Mouse (Mus musculus) C3H10T1/2 (cell line): ENCODE measurements around the gene Ell. TPM values are rescaled to one million over a fixed set of nuclear protein-coding genes. Genes with fewer than 3 reads are reported as not detected.

Source experiments
- polyA plus RNA-seq, 2 experiments: library from polyadenylated mRNA; unstranded; fragments of >200 nt; fragmentation: generic; extraction: Trizol; gene quantifications; one replicate each; pipeline ENCODE4 v1.2.1; 2012; ENCODE audit warnings: missing spikeins in 2 of 2

Gene Ell
- polyA plus RNA-seq, result 10 to 100 TPM in 1 of 2 experiments, 1 to 10 TPM in 1; 7.9 to 19.2 TPM

DNA sequence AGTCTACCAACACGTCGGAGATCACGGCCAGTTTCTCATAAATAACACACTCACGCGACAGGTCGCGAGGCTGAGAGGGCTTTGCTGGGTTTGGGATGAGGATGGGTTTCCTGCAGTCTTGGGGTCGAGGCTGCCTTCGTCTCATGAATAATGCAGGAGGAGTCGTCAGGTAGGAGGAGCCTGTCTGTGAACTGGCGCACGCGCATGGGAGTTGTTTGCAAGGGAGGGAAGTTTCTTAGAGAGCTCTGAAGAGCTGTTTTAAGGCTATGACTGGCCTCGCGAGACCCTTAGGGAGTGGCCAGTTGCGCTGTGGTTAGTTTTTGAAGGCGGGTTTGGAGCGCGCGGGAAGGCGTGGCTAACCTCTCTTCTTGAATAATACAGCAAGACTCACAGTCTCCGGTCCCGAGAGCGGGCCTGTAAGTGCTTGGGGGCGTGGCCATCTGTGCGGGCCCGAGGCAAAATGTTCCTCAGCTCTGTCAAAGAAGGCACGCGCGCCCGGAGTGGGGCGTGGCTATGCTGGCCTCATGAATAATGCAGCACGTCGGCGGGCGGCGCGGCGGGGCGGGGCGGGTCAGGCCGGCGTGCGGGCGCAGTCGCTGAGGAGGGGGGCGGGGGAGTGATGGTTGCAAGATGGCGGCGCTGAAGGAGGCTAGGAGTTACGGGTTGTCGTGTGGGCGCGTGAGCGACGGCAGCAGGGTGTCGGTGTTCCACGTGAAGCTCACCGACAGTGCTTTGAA is at the start of gene Ell:
Gene Ell, plus strand, starts transcription at position 381 of the 737 bp plus-strand sequence.

DNA sequence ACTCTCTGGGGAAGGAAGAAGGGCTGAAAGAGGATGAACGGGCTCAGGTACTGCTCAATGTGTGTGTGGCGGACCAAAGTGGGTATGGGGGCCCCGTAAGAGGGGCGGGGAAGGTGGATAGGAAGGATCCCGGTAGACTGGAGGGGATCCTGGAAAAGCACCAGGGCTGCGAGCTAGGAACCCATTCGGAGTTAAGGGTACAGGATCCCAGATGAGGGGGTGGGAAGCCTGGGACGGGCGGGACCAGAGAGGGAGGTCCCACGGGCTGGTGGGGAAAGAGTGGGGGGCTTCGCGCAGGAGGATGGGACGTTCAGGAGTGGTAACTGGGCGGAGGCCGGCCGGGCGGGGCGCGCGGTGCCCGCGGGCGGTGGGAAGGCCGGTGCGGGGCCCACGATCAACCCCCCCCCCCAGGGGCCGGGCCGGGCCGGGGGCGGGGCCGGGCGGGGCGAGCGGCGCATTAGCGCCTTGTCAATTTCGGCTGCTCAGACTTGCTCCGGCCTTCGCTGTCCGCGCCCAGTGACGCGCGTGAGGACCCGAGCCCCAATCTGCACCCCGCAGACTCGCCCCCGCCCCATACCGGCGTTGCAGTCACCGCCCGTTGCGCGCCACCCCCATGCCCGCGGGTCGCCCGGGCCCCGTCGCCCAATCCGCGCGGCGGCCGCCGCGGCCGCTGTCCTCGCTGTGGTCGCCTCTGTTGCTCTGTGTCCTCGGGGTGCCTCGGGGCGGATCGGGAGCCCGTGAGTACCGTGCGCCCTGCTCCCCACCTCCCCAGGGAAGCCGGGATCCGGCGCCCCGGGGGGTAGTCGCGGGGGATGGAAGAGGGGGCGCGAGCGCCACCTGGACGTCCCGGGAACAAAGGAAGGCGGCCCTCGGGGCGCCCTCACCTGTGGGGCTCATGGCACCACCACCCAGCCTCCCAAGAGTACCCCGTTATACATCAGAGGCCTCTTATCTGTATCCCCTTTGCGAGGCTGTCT is 46.3 kb upstream of the Ell start, which contains the start of gene Crlf1:
Gene Crlf1, plus strand, starts transcription at position 495 of the 977 bp plus-strand sequence.

DNA sequence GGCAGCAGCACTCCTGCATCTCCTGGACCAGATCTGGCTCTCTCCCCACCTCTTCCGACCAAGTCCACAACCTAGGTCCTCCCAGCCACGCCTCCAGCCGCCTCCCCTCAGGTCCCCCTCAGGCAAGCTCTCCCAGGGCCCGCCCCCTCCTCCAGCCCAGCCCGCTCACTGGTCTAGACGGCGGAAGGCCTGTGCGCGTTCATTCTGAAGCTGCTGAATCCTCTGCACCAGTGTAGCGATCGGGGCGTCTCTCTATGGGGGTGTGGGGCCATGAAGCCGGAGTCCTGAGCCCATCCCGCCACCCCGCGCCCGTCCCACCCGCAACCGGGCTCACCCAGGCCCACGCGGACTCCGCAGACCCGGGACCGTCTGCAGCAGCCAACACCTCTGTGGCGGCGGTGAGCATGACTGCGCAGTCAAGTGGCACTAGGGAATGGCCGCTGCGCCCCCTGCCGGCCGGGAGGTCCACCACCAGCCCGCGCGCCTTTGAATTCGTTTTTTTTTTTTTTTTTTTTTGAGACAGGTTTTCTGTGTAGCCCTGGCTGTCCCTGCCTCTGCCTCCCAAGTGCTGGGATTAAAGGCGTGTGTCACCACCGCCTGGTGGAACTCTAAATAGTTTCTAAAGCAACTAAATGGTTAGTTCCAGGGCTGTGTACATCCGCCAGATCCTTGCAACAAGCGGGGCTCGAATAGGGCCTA is 32.8 kb upstream of the Ell start, which contains the start of gene Rex1bd:
Gene Rex1bd, minus strand, starts transcription at position 425 of the 699 bp plus-strand sequence.

DNA sequence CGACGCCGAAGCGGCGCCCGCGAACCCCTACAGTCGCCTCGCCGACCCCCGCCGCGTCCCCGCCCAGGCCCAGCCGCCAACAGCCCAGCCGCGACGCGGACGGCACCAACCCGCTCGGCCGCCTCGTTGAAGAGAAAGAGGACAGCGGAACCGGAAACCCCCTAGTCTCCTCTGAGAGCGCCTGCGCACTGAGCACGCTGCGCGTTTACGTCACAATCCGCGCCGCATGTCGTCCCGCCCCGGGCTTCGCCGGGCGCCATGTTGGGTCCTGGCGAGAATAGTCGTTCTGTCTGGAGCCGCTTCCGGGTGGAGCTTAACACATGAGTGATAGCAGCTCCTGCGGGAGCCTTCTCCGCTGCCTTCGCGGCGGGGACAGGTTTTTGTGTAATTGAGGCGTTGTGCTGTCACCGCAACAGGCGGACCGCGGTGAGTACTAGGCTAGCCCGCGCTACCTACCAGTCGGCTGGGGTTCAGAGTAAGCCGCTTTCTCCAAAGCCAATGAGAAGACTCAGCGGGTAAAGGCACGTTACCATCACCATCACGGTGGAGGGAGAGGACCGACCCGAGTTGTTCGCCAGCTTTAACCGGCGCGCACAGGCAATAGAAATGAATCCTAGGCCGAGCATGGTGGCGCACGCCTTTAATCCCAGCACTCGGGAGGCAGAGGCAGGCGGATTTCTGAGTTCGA is 28.9 kb upstream of the Ell start, which contains the start of gene Uba52:
Gene Uba52, minus strand, starts transcription at position 574 of the 688 bp plus-strand sequence.

DNA sequence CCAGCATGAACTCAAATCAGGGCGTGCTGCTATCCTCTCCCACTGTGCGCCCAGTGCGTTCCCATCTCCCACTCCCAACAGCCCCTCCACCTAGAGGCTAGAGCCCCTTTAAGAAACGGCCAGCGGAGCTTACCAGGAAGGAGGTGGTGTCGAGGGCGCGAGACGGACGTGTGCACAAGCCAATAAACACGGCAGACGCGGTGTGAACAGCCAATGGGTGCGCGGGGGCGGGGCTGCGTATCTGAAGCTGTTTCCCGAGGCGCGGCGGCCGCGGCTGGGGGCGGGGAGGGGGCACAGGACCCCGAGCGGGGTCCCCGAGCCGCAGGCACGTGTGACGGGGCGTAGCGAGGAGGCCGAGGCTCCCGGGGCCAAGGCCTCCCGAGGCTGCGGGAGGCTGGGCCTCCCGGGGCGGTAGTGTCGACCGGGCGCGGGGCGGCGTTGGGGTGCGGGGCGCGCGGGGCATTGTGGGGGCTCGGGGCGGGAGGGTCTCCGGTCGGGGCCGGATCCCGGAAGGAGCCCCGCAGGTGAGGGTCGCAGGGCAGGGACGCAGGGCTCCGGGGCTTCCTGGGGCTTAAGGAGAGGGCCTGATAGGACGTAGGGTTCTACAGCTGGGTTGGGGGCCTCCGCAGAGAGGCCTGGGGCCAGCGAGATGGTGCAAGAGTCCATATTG is 11.6 kb upstream of the Ell start, which contains the start of the genes Fkbp8 and Kxd1:
Gene Fkbp8, plus strand, starts transcription at position 213 of the 670 bp plus-strand sequence.
Gene Kxd1, minus strand, starts transcription at position 445 of the 670 bp plus-strand sequence.

DNA sequence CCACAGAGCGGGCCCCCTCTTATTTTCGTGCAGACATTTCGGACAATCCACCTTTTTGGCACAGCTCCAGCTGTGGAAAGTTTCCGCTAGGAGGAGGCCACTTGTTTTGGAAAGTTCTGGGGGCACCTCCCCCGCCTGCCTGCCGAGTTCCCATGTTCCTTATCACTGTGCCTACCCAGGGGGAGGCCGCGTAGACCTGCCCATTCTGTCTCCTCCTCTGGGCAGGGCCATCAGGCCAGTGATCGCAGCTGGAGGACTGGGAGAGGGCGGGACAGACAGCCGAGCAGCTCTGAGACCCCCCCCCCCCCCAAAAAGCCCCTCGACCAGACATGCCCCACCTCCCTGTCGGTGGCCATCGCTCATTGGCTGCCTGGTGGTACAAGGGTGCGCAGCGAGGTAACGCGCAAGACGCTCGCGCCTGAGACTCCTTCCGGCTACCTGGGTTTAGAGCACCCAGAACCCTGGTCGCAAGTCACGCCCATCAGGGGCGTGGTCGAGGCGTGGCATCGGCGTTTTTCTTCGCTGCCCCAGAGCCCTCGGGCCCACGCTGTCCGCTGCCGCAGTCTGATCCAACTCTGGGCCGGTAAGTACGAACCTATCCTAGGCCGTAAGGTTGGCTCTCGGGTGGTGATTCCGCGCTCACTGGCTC is 54.8 kb downstream of the Ell start, which contains the start of gene Isyna1:
Gene Isyna1, plus strand, starts transcription at position 413 of the 649 bp plus-strand sequence.

DNA sequence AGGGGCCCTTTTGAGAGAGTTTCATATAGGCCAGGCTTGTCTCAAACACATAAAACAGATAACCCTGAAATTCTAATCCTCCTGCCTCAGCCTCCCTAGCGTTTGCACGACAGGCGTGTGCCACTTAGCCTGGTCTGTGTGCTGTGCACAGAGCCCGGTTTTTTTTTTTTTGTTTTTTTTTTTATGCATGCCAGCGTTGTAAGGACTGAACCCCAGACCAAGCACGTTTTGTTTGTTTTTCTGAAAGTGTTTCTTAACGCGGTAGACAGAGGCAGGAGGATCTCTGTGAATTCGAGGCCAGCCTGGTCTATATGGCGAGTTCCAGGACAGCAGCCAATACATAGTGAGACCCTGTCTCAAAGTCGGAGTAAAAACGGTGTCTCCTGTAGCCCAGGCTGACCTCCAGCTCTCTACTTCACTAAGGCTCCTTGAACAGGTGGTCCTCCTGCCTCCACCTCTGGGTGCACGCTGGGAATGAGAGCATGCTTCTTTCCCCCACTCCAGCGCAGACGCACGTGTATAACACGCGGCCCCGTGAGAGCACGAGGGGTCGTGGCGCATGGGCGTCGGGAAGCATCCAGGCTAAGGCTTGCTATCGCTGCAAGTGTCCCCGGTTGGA is 69.6 kb downstream of the Ell start, which contains the start of gene Ssbp4:
Gene Ssbp4, minus strand, starts transcription at position 124 of the 619 bp plus-strand sequence.

DNA sequence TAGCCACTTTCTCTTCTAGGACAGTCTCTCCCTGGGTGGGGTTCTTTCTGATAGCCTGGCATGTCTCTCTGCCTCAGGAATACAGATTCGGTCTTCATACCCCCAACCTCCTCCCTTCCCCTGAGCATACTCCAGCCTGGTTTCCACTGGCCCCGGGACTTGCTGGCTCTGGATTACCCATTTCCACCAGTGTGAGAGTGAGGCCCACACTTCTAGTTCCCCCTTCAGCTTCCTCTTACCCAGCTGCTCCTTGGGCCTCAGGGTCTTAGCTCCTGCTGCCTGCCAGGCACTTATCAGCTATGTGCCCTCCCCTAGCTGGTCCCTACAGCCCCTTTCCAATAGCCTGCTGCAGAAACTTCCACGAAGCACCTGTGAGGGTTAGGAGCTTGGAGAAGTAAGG is 76.6 kb downstream of the Ell start, which contains the start of gene Lrrc25:
Gene Lrrc25, plus strand, starts transcription at position 262 of the 400 bp plus-strand sequence.

DNA sequence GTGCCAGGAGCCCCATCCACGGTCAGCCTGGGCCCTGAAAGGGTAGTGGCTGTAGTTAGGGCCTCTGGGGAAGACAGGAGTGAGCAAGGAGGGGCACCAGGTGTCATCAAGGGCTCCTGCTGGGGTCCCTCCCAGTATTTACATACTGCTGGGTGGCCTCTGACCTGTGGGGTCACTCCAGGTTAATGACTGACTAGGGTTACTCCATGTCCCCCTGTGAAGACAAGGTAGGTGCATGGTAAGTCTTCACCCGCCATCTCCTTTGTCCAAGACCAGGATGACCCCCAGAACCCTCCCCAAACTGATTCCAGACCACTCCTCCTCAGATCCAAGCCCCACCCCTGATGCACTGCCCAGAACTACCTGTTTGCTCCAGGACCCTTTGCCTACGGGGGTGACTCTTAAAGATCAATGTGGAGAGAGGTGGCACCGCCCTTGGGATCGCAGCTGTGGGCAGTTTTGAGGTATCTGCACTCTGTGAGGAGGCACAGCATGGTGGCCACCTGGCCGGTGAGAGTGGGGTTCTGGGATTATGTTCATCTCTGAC is 93.2 kb downstream of the Ell start, which contains the start of gene Gdf15:
Gene Gdf15, minus strand, starts transcription at position 111 of the 547 bp plus-strand sequence.

Other genes starting within 250 kb of the Ell start
- gene Ddx49, start 237.0 kb upstream of the Ell start, polyA plus RNA-seq, result 10 to 100 TPM; 61.1 to 69.1 TPM
- gene Cope, start 236.9 kb upstream of the Ell start, polyA plus RNA-seq, result 100 to 1,000 TPM; 192 to 229 TPM
- 1 to 10 TPM in 1 of 2 experiments, under 1 TPM in 1; 0.94 to 8.5 TPM for gene Cers1, start 223.7 kb upstream of the Ell start, polyA plus RNA-seq
- gene Gdf1, start 209.6 kb upstream of the Ell start, polyA plus RNA-seq, result 1 to 10 TPM; 1.5 to 8.3 TPM
- 10 to 100 TPM in 1 of 2 experiments, 1 to 10 TPM in 1; 9.7 to 46.9 TPM for gene Upf1, start 186.2 kb upstream of the Ell start, polyA plus RNA-seq
- gene Comp, start 165.9 kb upstream of the Ell start, polyA plus RNA-seq, result 1 to 10 TPM in 1 of 2 experiments, under 1 TPM in 1; 0.02 to 2.4 TPM
- 10 to 100 TPM in 1 of 2 experiments, 1 to 10 TPM in 1; 5.7 to 21.4 TPM for gene Crtc1, start 99.9 kb upstream of the Ell start, polyA plus RNA-seq
- gene Klhl26, start 62.5 kb upstream of the Ell start, polyA plus RNA-seq, result 10 to 100 TPM; 14.5 to 39.8 TPM
- under 1 TPM; 0.13 to 0.68 TPM for gene Tmem59l, start 52.1 kb upstream of the Ell start, polyA plus RNA-seq
- gene Crlf1, start 46.3 kb upstream of the Ell start, polyA plus RNA-seq, result 100 to 1,000 TPM; 255 to 582 TPM
- gene Rex1bd, start 32.7 kb upstream of the Ell start, polyA plus RNA-seq, result 100 to 1,000 TPM; 419 to 692 TPM
- 1,000 to 10,000 TPM; 2,018 to 3,199 TPM for gene Uba52, start 28.7 kb upstream of the Ell start, polyA plus RNA-seq
- 100 to 1,000 TPM; 339 to 400 TPM for gene Fkbp8, start 11.7 kb upstream of the Ell start, polyA plus RNA-seq
- 10 to 100 TPM; 49.2 to 79.4 TPM for gene Kxd1, start 11.5 kb upstream of the Ell start, polyA plus RNA-seq
- gene Isyna1, start 54.9 kb downstream of the Ell start, polyA plus RNA-seq, result 1 to 10 TPM in 1 of 2 experiments, under 1 TPM in 1; 0.20 to 2.1 TPM
- gene Ssbp4, start 69.4 kb downstream of the Ell start, polyA plus RNA-seq, result 100 to 1,000 TPM; 218 to 229 TPM
- gene Lrrc25, start 76.7 kb downstream of the Ell start, polyA plus RNA-seq, result not detected
- gene Gdf15, start 93.0 kb downstream of the Ell start, polyA plus RNA-seq, result under 1 TPM; 0.27 to 0.47 TPM
- 10 to 100 TPM; 20.7 to 45.2 TPM for gene Pgpep1, start 120.9 kb downstream of the Ell start, polyA plus RNA-seq
- gene Lsm4, start 133.8 kb downstream of the Ell start, polyA plus RNA-seq, result 100 to 1,000 TPM; 194 to 446 TPM
- gene Jund, start 159.5 kb downstream of the Ell start, polyA plus RNA-seq, result 100 to 1,000 TPM in 1 of 2 experiments, 10 to 100 TPM in 1; 87.4 to 175 TPM
- gene Iqcn, start 164.0 kb downstream of the Ell start, polyA plus RNA-seq, result under 1 TPM; under 0.01 to 0.04 TPM
- under 1 TPM; 0.04 to 0.15 TPM for gene Gm3336, start 179.1 kb downstream of the Ell start, polyA plus RNA-seq
- under 1 TPM; 0.01 to 0.04 TPM for gene Pde4c, start 184.3 kb downstream of the Ell start, polyA plus RNA-seq
- gene Rab3a, start 215.2 kb downstream of the Ell start, polyA plus RNA-seq, result 10 to 100 TPM in 1 of 2 experiments, 1 to 10 TPM in 1; 7.4 to 25.3 TPM
- 100 to 1,000 TPM in 1 of 2 experiments, 10 to 100 TPM in 1; 80.0 to 154 TPM for gene Mpv17l2, start 221.5 kb downstream of the Ell start, polyA plus RNA-seq
- gene Pik3r2, start 237.3 kb downstream of the Ell start, polyA plus RNA-seq, result 100 to 1,000 TPM in 1 of 2 experiments, 10 to 100 TPM in 1; 43.0 to 149 TPM